Mouse (Mus musculus): ENCODE data around the gene Pde9a.

GRCm38 (mm10) chr17:31418804-31419597, 33.0 kb downstream of the Pde9a start:
- TF ChIP-seq POLR2A (IDR thresholded peaks at IDR 0.05; ENCODE audit: borderline replicate concordance, extremely low read depth, low read depth, low read length) = no peak
- TF ChIP-seq CTCF (IDR thresholded peaks at IDR 0.05; ENCODE audit: insufficient read depth, low read length) = no peak

Data from lung, adult 2 months (tissue).